ENCODE assay signal across 18 mouse cellular contexts in the genomic region with DNA sequence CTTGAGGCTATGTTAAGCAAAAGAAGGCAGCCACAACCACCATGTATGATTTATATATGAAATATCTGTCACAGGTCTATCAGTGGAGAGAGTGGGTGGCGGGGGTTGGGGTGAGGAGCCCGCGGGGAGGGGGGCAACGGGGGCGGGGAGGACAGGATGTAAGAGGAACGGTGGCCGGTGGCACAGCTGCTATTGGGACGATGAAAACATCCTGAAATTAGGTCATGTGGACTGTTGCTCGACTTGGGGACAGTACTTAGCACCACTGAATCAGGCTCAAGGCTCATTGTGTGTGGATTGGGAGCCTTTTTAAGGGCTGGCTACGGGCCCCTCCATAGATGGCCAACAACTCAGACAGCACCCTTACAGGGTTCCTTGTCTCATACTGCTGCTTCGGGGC.
DNase-seq lines count a peak whose midpoint lies in the region; ATAC-seq and TF ChIP-seq lines count a peak whose summit lies in the region.
"Had no signal": no experiment of that assay in that cellular context is flagged by ENCODE, and none has a peak within 500 bp of the region (broad histone marks: within the 10 kb centered on the region; RNA-seq: fewer than 3 reads in every experiment).

No protein-coding gene starts in this region.

- H3K4me1 ChIP-seq in heart, embryonic 10.5 days: peaks cover 11% of the 10 kb centered on the region; the same call in 1 of the 2 replicates
- no peaks in the 10 kb centered on the region for H3K4me1 ChIP-seq in liver, postnatal 0 days (ENCODE audit: insufficient read depth)
- H3K4me1 ChIP-seq: embryonic facial prominence, embryonic 12.5 days had no signal

- no peak overlapping the region for H3K4me2 ChIP-seq in liver, postnatal 0 days (ENCODE audit: low read depth, low read length)
- H3K4me2 ChIP-seq: embryonic facial prominence, embryonic 12.5 days; forebrain, embryonic 15.5 days; heart, embryonic 13.5 days; hindbrain, embryonic 13.5 days had no signal

- no peaks in the 10 kb centered on the region for H3K9me3 ChIP-seq in heart, embryonic 10.5 days
- no peaks in the 10 kb centered on the region for H3K9me3 ChIP-seq in liver, postnatal 0 days (ENCODE audit: low read length)
- H3K9me3 ChIP-seq: embryonic facial prominence, embryonic 12.5 days; forebrain, embryonic 15.5 days; G1E; heart, embryonic 13.5 days; hindbrain, embryonic 13.5 days had no signal

- no peak overlapping the region for H3K27ac ChIP-seq in heart, embryonic 10.5 days
- H3K27ac ChIP-seq in liver, postnatal 0 days (ENCODE audit: low read depth): no peak overlapping the region
- H3K27ac ChIP-seq: embryonic facial prominence, embryonic 12.5 days; forebrain, embryonic 15.5 days; heart, embryonic 13.5 days; hindbrain, embryonic 13.5 days; hindbrain, postnatal 0 days had no signal

- H3K4me3 ChIP-seq in heart, embryonic 10.5 days: no peak overlapping the region
- no peak overlapping the region for H3K4me3 ChIP-seq in liver, postnatal 0 days (ENCODE audit: low read depth, low read length)
- H3K4me3 ChIP-seq: embryonic facial prominence, embryonic 12.5 days; forebrain, embryonic 15.5 days; heart, embryonic 13.5 days; hindbrain, embryonic 13.5 days had no signal

- no peak for TF ChIP-seq CTCF in liver, postnatal 0 days (IDR thresholded peaks at IDR 0.05; ENCODE audit: low read depth)

- peak; percentile 64 for DNase-seq in heart, embryonic 10.5 days (ENCODE audit: low spot score)
- DNase-seq in heart, postnatal 10 days: no peak
- DNase-seq in thymus, postnatal 14 days: peak; percentile 13
- no peak for DNase-seq in thymus, adult 18-20 months
- DNase-seq in retina, postnatal 1 day: peak; percentile 64
- DNase-seq in liver, postnatal 0 days: no peak
- DNase-seq: adrenal gland, postnatal 14 days; cerebellum, adult 11-12 months; cerebellum, adult 9-10 months; cerebellum, postnatal 25 days; gastrocnemius, postnatal 10 days had no signal

- peak; percentile 22 for ATAC-seq in activated CD4-positive, CD25-positive, alpha-beta regulatory T cell, adult 4 months
- no peak; the same call in 1 of the 2 replicates for ATAC-seq in liver, postnatal 0 days
- ATAC-seq: forebrain, embryonic 15.5 days; hindbrain, postnatal 0 days had no signal

- H3K9ac ChIP-seq in liver, postnatal 0 days (replicated peaks): no peak overlapping the region
- H3K9ac ChIP-seq: embryonic facial prominence, embryonic 12.5 days; forebrain, embryonic 15.5 days; heart, embryonic 13.5 days; hindbrain, embryonic 13.5 days had no signal

- 63% methylated on average over 11 of the region's 11 CpGs for WGBS in heart, embryonic 10.5 days
- WGBS in liver, postnatal 0 days (ENCODE audit: insufficient replicate concordance): 32% methylated on average over 11 of the region's 11 CpGs

- intact Hi-C loops in heart, postnatal 10 days (cut with DNase I): loop anchor here (5.0 kb wide), 1 partner anchor 118 kb away; no protein-coding TSS in a partner anchor

- no peak for TF ChIP-seq EP300 in liver, postnatal 0 days (IDR thresholded peaks at IDR 0.05; ENCODE audit: low read depth)

- H3K27me3 ChIP-seq in heart, embryonic 10.5 days (ENCODE audit: insufficient read depth, poor library complexity, severe bottlenecking): no peaks in the 10 kb centered on the region
- no peaks in the 10 kb centered on the region for H3K27me3 ChIP-seq in liver, postnatal 0 days (ENCODE audit: insufficient read depth, low read length)
- H3K27me3 ChIP-seq: embryonic facial prominence, embryonic 12.5 days; forebrain, embryonic 15.5 days; heart, embryonic 13.5 days; hindbrain, embryonic 13.5 days had no signal

- peaks cover 10% of the 10 kb centered on the region for H3K36me3 ChIP-seq in heart, embryonic 10.5 days
- H3K36me3 ChIP-seq in liver, postnatal 0 days (replicated peaks; ENCODE audit: insufficient read depth, low read length): peaks cover 12% of the 10 kb centered on the region

Comparison
In these comparisons a context has a peak if more than half of its experiments do, and no peak if none do; other contexts are left out.
1. DNase-seq: peak in heart, embryonic 10.5 days (single experiment), thymus, postnatal 14 days (single experiment) and retina, postnatal 1 day (single experiment); none in heart, postnatal 10 days (0 of 2), thymus, adult 18-20 months (0 of 2) and liver, postnatal 0 days (single experiment).